Mouse (Mus musculus) intestine, postnatal 0 days (tissue): ENCODE results near the gene Kif21a. TPM values are rescaled to one million over a fixed set of nuclear protein-coding genes. Genes with fewer than 3 reads are reported as not detected.

ENCODE experiments used
- ATAC-seq: fragments of 200-750 bp; cut with Nextera tagmentation; 2 replicates; pipeline ENCODE4 v1.8.0; 2017; ENCODE audit warnings: mild to moderate bottlenecking, moderate TSS enrichment, moderate library complexity
- H3K27ac ChIP-seq: fragments of 300-500 bp; sonication (generic); 2 replicates; pipeline ENCODE4 v1.5.1; 2014; ENCODE audit warnings: mild to moderate bottlenecking, low read depth, low read length, moderate library complexity
- H3K27me3 ChIP-seq: fragments of 300-500 bp; sonication (generic); replicated peaks from 2 replicates; pipeline ENCODE4 v1.6.1; 2014; ENCODE audit warnings: low read length, mixed read lengths; ENCODE audit not compliant: control insufficient read depth, insufficient read depth
- H3K36me3 ChIP-seq: fragments of 300-500 bp; sonication (generic); 2 replicates; pipeline ENCODE4 v1.6.1; 2014; ENCODE audit warnings: mild to moderate bottlenecking, moderate library complexity; ENCODE audit not compliant: control insufficient read depth, insufficient read depth
- H3K4me1 ChIP-seq: fragments of 300-500 bp; sonication (generic); replicated peaks from 2 replicates; pipeline ENCODE4 v1.6.1; 2014; ENCODE audit warnings: antibody characterized with exemption, low read length, mixed read lengths; ENCODE audit not compliant: control insufficient read depth, insufficient read depth
- H3K4me2 ChIP-seq: fragments of 300-500 bp; sonication (generic); replicated peaks from 2 replicates; pipeline ENCODE4 v1.6.1; 2014; ENCODE audit warnings: low read depth, mild to moderate bottlenecking, moderate library complexity
- H3K4me3 ChIP-seq: fragments of 300-500 bp; sonication (generic); 2 replicates; pipeline ENCODE4 v1.5.1; 2014; ENCODE audit warnings: low read depth, low read length
- H3K9ac ChIP-seq: fragments of 300-500 bp; sonication (generic); 2 replicates; pipeline ENCODE4 v1.6.1; 2014; ENCODE audit warnings: mild to moderate bottlenecking, low read depth, low read length
- H3K9me3 ChIP-seq: fragments of 300-500 bp; sonication (generic); 2 replicates; pipeline ENCODE4 v1.6.1; 2016; ENCODE audit warnings: mixed run types; ENCODE audit not compliant: control insufficient read depth
- CTCF ChIP-seq: sonication (generic); IDR thresholded peaks from 2 replicates; pipeline ENCODE4 v1.5.1; 2016; ENCODE audit warnings: low read depth, mild to moderate bottlenecking, control low read depth, antibody characterized with exemption, moderate library complexity
- WGBS: fragments of 180-500 bp; shearing (Covaris S2); extraction: QIAGEN DNeasy Blood & Tissue Kit; methylation state at CpG from one replicate; pipeline ENCODE4 v1.1.7; 2014; 5-methylcytosine and 5-hydroxymethylcytosine counted together
- polyA plus RNA-seq: library from polyadenylated mRNA; unstranded; fragments of >200 nt; fragmentation: Nextera tagmentation; extraction: Ambion mirVana; gene quantifications from 2 replicates; pipeline ENCODE4 v1.2.1, GENCODE M21; 2015

The Kif21a gene
- polyA plus RNA-seq, 1 experiment from 2014 or later, result 13.3 TPM

GRCm38 (mm10) chr15:90962548-90962947, 87.2 kb downstream of the Kif21a start:
- 54% methylated on average over 4 of the region's 4 CpGs for WGBS
- Histone ChIP-seq H3K36me3 (peaks cover 15% of the 10 kb centered on the region; the same call in 1 of the 2 replicates), H3K9ac (no peak overlapping the region), H3K4me2 (no peak overlapping the region), H3K4me1 (no peaks in the 10 kb centered on the region), H3K27ac (no peak overlapping the region), H3K27me3 (no peaks in the 10 kb centered on the region), H3K4me3 (no peak overlapping the region), H3K9me3 (no peaks in the 10 kb centered on the region)
- TF ChIP-seq CTCF, result no peak
- ATAC-seq, result peak; percentile 80

DNA sequence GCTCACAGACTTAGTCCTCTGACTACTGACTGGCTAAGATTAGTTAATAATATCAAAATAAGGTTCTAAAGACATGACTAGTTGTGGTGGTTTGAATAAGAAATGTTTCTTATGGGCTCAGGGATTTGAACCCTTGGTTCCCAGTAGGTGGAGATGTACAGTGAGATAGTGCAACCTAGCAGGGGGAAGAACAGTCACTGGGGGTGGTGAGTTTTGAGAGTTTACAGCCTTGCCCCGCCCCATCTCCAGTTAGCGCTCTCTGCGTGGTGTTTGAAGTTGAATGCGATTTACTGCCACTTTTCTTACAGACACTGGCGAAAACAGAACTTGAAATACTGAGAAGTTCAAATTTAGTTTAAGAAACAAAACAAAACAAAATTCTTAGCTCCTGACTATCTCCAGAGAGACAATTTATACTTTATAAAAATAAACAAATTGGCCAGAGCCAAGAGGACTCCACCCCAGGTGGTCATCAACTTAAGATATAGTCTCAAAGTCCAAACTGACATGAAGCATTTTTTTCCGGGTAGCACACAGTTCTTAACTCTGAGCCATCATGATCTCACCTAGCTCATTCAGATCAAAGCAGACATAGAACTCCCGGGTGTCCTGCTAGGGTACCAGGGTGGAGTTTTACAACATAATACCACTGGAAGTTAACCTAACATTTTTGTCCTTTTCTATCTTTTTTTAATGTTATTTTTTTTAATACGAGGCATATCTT, 88.8 kb downstream of the Kif21a start:
- Histone ChIP-seq H3K27ac (peak overlapping the region; percentile 75), H3K4me1 (no peaks in the 10 kb centered on the region), H3K4me2 (0 out of 2 replicates have a peak overlapping the region, but pooled peaks have one; percentile 17), H3K27me3 (no peaks in the 10 kb centered on the region), H3K4me3 (no peak overlapping the region), H3K36me3 (0 out of 2 replicates have a peak, but pooled peaks cover 5% of the 10 kb centered on the region), H3K9ac (no peak overlapping the region), H3K9me3 (no peaks in the 10 kb centered on the region)
- 37% methylated on average over 8 of the region's 8 CpGs for WGBS
- TF ChIP-seq CTCF, result no peak
- peak; percentile 84 for ATAC-seq

- Histone ChIP-seq H3K4me1 (no peaks in the 10 kb centered on the region), H3K27ac (no peak overlapping the region), H3K9ac (no peak overlapping the region), H3K4me2 (no peak overlapping the region), H3K27me3 (no peaks in the 10 kb centered on the region), H3K36me3 (peaks cover 6% of the 10 kb centered on the region), H3K4me3 (no peak overlapping the region), H3K9me3 (no peaks in the 10 kb centered on the region)
- no peak for TF ChIP-seq CTCF
- ATAC-seq, result no peak
- 90% methylated on average over 6 of the region's 6 CpGs for whole genome bisulfite sequencing
Observed at GRCm38 (mm10) chr15:90951383-90951782, 98.4 kb downstream of the Kif21a start.

DNA sequence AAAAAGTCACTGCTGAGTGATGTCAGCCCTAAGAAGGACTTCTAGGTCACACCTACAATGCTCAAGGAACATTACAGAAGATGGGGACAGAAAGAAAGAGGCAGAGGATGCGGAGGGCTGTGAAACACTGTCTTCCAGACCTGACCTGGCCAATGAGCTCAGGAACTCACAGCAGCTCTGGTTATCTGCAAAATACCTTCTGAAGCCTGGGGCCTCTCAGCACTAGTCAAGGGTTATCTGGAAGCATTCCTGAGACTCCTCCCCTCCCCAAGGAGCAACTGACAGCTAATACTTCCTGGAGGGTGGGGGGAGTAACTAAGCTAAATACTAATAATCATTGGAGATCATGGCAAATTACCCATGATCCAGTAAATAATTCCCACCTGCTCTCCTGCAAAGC, 111.3 kb downstream of the Kif21a start:
- H3K9me3 ChIP-seq, result no peaks in the 10 kb centered on the region
- ATAC-seq, result no peak
- no peak overlapping the region for H3K27ac ChIP-seq
- H3K4me3 ChIP-seq, result no peak overlapping the region
- no peak for TF ChIP-seq CTCF
- peaks cover 3% of the 10 kb centered on the region; the same call in 1 of the 2 replicates for H3K36me3 ChIP-seq
- H3K27me3 ChIP-seq, result no peaks in the 10 kb centered on the region
- WGBS, result 80% methylated on average over 1 of the region's 1 CpGs
- H3K4me1 ChIP-seq, result no peaks in the 10 kb centered on the region
- H3K4me2 ChIP-seq, result no peak overlapping the region
- no peak overlapping the region for H3K9ac ChIP-seq

- H3K4me3 ChIP-seq, result no peak overlapping the region
- H3K4me1 ChIP-seq, result no peaks in the 10 kb centered on the region
- peaks cover 3% of the 10 kb centered on the region; the same call in 1 of the 2 replicates for H3K36me3 ChIP-seq
- H3K9ac ChIP-seq, result no peak overlapping the region
- no peak for TF ChIP-seq CTCF
- no peak overlapping the region for H3K27ac ChIP-seq
- H3K27me3 ChIP-seq, result no peaks in the 10 kb centered on the region
- ATAC-seq, result no peak
- 68% methylated on average over 6 of the region's 6 CpGs for WGBS
- no peak overlapping the region for H3K4me2 ChIP-seq
- no peaks in the 10 kb centered on the region for H3K9me3 ChIP-seq
Observed at GRCm38 (mm10) chr15:90935579-90935978, 114.2 kb downstream of the Kif21a start.

GRCm38 (mm10) chr15:90931451-90931850, 118.3 kb downstream of the Kif21a start:
- 70% methylated on average over 5 of the region's 5 CpGs for WGBS

More at GRCm38 (mm10) chr15:90931451-90931850, 118.3 kb downstream of the Kif21a start:
- H3K9me3 ChIP-seq, result no peaks in the 10 kb centered on the region
- no peak overlapping the region for H3K9ac ChIP-seq
- no peaks in the 10 kb centered on the region for H3K27me3 ChIP-seq
- 0 out of 2 replicates have a peak, but pooled peaks cover 2% of the 10 kb centered on the region for H3K36me3 ChIP-seq
- H3K4me2 ChIP-seq, result no peak overlapping the region
- no peak overlapping the region for H3K27ac ChIP-seq
- no peak for ATAC-seq
- no peak overlapping the region for H3K4me3 ChIP-seq
- TF ChIP-seq CTCF, result no peak
- H3K4me1 ChIP-seq, result no peaks in the 10 kb centered on the region
